Mouse (Mus musculus) thymus, postnatal 10 days (tissue): ENCODE measurements around the gene Cyth1.
A peak's percentile ranks its signal among the peaks of the same experiment; 100 is the strongest.

ENCODE experiments used
- DNase-seq, 2 experiments: peaks; one replicate each; pipeline ENCODE4 v3.0.0; 2021; ENCODE audit warnings: low spot score in 2 of 2

The Cyth1 gene

GRCm38 (mm10) chr11:118248150-118249011, at the start of gene Cyth1:
Gene Cyth1 (minus strand): TSS chr11:118248592.
- peak; percentile 99 for DNase-seq

GRCm38 (mm10) chr11:118297967-118298366, 49.6 kb upstream of the Cyth1 start:
- peak in 1 of 2 experiments; percentile 38 for DNase-seq

- no peak for DNase-seq
Observed at GRCm38 (mm10) chr11:118295026-118295425, 46.6 kb upstream of the Cyth1 start.

- no peak for DNase-seq
Observed at GRCm38 (mm10) chr11:118292671-118293070, 44.3 kb upstream of the Cyth1 start.

GRCm38 (mm10) chr11:118289999-118290889, 41.9 kb upstream of the Cyth1 start, which contains the start of gene Usp36:
Gene Usp36 (minus strand): TSS chr11:118290244.
- peak; percentile 98 to 100 for DNase-seq

- DNase-seq, result no peak
Observed at GRCm38 (mm10) chr11:118289562-118289961, 41.2 kb upstream of the Cyth1 start.

- no peak for DNase-seq
Observed at GRCm38 (mm10) chr11:118289037-118289511, 40.7 kb upstream of the Cyth1 start.

- DNase-seq, result no peak
Observed at GRCm38 (mm10) chr11:118287573-118287972, 39.2 kb upstream of the Cyth1 start.

- no peak for DNase-seq
Observed at GRCm38 (mm10) chr11:118286434-118286833, 38.0 kb upstream of the Cyth1 start.

GRCm38 (mm10) chr11:118285791-118286190, 37.4 kb upstream of the Cyth1 start:
- no peak for DNase-seq

GRCm38 (mm10) chr11:118280218-118280617, 31.8 kb upstream of the Cyth1 start:
- DNase-seq, result no peak

- no peak for DNase-seq
Observed at GRCm38 (mm10) chr11:118276328-118276727, 27.9 kb upstream of the Cyth1 start.

- DNase-seq, result no peak
Observed at GRCm38 (mm10) chr11:118275092-118275491, 26.7 kb upstream of the Cyth1 start.

GRCm38 (mm10) chr11:118269827-118270226, 21.4 kb upstream of the Cyth1 start:
- DNase-seq, result peak; percentile 48 to 54

- no peak for DNase-seq
Observed at GRCm38 (mm10) chr11:118266666-118267046, 18.3 kb upstream of the Cyth1 start.

GRCm38 (mm10) chr11:118266044-118266665, 17.8 kb upstream of the Cyth1 start:
- no peak for DNase-seq

GRCm38 (mm10) chr11:118265621-118266020, 17.2 kb upstream of the Cyth1 start:
- DNase-seq, result no peak

- no peak for DNase-seq
Observed at GRCm38 (mm10) chr11:118263146-118263545, 14.8 kb upstream of the Cyth1 start.

GRCm38 (mm10) chr11:118260081-118260480, 11.7 kb upstream of the Cyth1 start:
- DNase-seq, result peak in 1 of 2 experiments; percentile 34

GRCm38 (mm10) chr11:118259580-118259979, 11.2 kb upstream of the Cyth1 start:
- DNase-seq, result no peak

GRCm38 (mm10) chr11:118256371-118256770, 8.0 kb upstream of the Cyth1 start:
- DNase-seq, result no peak
